Mouse (Mus musculus) G1E-ER4 (cell line): ENCODE results near the gene Ankle1. TPM values are rescaled to one million over a fixed set of nuclear protein-coding genes. Genes with fewer than 3 reads are reported as not detected.

Source experiments
- GATA1 ChIP-seq: IDR thresholded peaks from one replicate; pipeline ENCODE4 v1.8.0; 2012; ENCODE audit warnings: low read length, inconsistent platforms
- polyA plus RNA-seq: library from polyadenylated mRNA; stranded (reverse); fragments of >175 nt; gene quantifications from 2 replicates; pipeline ENCODE4 v1.2.3, GENCODE M21; 2012

The Ankle1 gene
- 39.7 and 50.9 TPM in 2 replicates for polyA plus RNA-seq

- no peak for TF ChIP-seq GATA1
Observed at GRCm38 (mm10) chr8:71405401-71406098, at the start of gene Ankle1. Gene Ankle1 (plus strand): TSS chr8:71406010.

DNA sequence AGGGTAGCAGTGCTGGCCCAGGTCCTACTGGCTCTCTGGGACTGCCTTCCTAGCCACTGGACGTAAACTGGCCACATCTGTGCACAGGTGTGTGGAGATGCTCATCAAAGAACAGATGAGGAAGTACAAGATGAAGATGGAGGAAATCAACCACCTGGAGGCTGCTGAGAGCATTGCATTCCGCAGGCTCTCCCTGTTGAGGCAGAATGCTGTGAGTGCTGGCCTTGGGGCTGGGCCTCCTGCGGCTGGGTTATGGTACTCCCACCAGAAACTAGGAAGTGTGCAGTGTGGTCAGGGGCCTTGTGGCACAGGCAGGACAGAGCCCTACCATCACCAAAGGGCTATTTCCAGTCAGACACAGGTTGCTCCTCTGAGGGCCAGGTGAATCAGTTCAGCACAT, 47.8 kb upstream of the Ankle1 start:
- no peak for TF ChIP-seq GATA1

DNA sequence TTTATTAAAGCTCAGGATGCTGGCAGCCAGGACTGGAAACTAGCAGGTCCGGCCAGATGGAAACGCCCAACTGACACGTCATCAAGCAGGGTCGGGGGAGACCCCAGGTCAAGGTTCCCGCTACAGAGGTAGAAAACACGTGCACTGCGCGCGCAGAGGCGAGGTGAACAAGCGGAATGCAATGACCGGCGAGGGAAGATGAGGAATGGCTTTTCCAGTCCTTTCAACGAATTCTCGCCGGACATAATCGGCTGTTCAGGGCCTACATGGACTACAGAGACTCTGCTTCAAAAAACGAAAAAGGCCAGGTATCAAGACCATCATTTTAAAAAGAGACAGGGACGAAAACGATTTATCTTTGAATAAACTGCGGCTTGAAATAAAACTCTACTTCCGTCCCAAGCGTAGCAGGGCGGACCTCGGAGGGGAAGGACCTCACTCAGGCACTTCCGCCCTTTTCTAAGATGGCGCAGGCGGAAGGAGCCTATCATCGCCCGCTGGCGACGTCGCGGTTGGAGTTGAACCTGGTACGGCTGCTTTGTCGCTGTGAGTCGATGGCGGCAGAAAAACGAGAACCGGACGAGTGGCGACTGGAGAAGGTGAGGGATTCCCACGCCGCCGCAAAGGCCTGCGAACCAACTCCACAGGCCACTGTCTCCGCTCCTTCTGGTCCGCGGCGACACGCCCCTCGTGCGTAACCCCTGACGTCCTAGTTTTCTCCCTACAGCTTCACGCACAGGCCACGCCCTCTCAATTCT, 38.9 kb upstream of the Ankle1 start, which contains the start of gene Use1:
Gene Use1 (plus strand): TSS at position 78 of the 758 bp plus-strand sequence.
- TF ChIP-seq GATA1: no peak

DNA sequence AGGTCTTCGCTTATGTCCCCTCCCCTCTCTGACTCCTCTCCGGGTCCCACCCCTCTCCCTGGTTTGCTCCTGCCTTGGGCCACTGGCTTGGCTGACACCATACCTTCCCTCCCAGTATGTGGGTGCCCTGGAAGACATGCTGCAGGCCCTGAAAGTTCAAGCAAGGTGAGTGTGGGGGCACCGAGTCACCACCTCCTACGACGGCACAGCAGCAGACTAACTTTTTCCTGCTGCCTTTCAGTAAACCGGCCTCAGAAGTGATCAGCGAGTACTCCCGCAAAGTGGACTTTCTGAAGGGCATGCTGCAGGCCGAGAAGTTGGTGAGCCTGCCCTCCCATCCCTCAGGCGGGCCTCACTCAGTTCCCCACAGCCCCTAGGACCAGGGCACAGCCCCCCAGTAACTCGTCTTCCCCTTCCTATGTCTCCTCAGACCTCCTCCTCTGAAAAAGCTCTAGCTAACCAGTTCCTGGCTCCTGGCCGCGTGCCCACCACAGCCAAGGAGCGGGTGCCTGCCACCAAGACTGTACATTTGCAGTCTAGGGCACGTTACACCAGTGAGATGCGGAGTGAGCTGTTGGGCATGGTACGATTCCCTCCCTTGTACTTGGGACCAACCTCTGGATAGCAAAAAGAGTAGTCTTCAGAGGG, 38.2 kb upstream of the Ankle1 start:
- TF ChIP-seq GATA1: no peak

- TF ChIP-seq GATA1: no peak
Observed at GRCm38 (mm10) chr8:71368366-71368765, 37.4 kb upstream of the Ankle1 start.

GRCm38 (mm10) chr8:71369040-71369718, 36.6 kb upstream of the Ankle1 start:
- TF ChIP-seq GATA1: no peak

- no peak for TF ChIP-seq GATA1
Observed at GRCm38 (mm10) chr8:71370711-71371235, 35.0 kb upstream of the Ankle1 start.

DNA sequence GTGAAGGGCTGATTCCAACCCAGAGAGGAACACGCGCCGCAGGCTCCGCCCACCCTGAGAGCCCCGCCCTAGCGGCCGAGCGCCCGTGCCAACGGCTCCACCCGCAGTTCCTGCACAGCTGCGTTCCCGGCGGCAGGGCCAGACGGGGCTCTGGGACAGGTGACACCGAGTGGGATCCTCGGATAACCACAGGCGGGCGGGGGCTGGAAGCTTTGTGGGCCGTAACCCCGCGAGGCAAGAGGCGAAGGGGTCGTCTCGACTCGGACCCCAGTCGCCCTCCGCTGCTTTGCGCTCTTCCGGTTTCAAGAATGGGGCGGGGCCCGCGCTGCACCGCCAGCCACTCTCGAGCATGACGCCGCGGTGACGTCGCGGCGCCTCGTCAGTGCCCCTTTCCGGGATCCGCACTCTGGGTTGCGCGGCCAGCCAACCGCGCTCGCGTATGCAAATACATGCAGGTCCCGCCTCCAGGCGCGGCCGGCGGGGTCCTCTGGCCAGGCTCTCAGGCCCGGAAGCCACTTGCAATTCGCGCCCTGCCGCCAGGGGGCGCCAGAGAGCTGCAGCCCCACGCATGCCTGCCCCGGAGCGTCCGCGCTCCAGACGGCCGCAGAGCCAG, 34.5 kb upstream of the Ankle1 start, which contains the start of gene Ocel1:
Gene Ocel1 (plus strand): TSS at position 63 of the 613 bp plus-strand sequence.
- TF ChIP-seq GATA1: no peak

DNA sequence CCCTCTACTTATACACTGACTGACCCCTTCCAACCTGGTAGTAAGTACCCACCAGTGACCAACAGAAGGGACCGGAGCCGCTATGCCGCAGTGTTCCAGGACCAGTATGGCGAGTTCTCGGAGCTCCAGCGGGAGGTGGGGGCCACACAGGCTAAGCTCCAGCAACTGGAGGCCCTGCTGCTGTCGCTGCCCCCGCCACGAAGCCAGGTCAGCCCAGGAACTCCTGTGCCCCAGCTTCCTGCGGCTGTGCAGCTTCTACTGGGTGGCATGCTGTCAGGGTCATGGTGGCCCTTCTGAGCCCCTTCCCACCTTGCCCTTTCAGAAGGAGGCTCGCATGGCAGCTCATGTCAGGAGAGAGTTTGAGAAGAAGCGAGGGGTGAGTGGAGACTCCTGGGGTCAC, 33.4 kb upstream of the Ankle1 start:
- TF ChIP-seq GATA1: no peak

- TF ChIP-seq GATA1: no peak
Observed at GRCm38 (mm10) chr8:71373000-71373399, 32.8 kb upstream of the Ankle1 start.

GRCm38 (mm10) chr8:71374616-71375206, 31.1 kb upstream of the Ankle1 start:
- no peak for TF ChIP-seq GATA1

DNA sequence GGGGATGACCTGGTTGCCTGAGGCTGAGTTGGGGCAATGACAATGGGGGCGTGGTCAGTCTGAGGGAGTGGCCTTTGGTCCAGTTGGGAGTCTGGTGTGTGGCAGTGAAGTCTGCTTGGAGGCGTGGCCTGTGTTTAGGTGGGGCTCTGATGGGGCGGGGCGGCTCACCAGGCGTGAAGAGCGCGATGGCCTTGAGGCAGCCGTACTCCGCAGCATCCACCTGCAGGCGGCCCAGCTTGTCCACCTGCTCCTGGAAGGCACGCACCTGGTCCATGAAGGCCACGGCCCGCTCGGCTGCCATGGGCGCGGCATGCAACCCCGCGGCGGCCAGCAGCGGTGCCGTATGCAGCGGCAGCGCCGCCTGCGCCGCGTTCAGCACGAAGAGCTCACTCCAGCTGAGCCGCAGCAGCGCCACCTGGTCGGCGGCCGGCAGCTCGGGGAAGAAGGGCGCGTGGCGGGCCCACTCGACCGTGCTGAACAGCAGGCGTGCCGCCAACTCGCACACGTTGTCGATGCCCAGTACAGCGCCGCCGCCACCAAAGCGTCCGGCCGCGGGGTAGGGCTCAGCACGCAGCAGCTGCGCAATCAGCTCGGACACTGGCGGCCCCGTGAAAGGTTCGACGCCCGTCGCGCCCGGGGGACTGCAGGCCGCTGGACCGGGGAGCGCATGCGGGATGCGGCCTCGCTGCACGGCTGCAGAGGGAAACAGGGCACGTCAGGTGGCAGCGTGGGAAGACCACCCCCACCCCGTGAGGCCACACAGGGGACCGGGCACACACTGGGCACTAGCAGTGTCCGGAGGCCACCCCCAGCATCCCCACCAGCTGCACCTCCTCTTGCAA, 30.0 kb upstream of the Ankle1 start:
- no peak for TF ChIP-seq GATA1

DNA sequence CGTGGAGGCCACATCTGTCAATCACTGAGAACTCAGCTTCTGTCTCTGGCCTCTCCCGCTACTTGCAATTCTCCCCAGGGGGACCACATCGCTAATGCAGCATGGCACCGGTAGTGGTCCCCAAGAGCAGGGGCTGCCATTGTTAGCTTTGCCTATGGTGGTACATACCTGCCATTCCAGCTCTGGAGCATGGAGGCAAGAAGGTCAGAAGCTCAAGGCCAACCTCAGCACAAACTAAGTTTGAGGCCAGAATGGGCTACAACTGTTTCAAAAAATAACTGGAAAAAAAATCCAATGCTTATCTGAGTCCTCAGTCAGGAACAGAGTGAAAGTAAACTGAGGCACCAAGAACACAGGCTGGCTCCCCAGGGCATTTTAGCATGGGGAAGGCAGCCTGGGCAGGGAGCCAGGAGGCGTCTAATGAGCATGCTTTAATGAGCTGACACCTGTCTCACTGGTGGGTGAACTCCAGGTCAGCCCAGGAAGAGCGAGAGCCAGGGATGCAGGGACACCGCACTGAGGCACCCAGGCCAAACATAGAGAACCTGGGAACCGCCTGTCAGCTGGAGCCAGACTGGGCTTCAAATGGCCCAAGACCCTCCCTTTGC, 29.3 kb upstream of the Ankle1 start:
- no peak for TF ChIP-seq GATA1
